Mouse (Mus musculus): ENCODE results near the gene Cbr2. TPM values are rescaled to one million over a fixed set of nuclear protein-coding genes. Genes with fewer than 3 reads are reported as not detected.
"Not testable (repeated sequence)": the region's sequence is repeated elsewhere in the genome, so short reads cannot be mapped to it uniquely, and the experiment has no call there.

Cbr2 gene
- polyA plus RNA-seq, 1 experiment: not detected

DNA sequence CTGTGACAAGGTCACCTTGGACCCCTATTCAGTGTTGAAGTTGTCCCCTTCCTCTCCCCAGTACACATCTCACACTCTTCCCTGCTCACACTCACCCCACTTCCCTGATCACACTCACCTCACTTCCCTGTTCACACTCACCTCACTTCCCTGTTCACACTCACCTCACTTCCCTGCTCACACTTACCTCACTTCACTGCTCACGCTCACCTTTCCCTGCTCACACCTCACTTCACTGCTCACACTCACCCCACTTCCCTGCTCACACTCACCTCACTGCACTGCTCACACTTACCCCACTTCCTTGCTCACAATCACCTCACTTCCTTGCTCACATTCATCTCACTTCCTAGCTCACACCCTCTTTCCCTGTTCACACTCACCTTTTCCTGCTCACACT is 519 bp downstream of the Cbr2 start:
- Histone ChIP-seq H3K36me3 (ENCODE audit: control insufficient read depth) (no peaks in the 10 kb centered on the region), H3K4me1 (ENCODE audit: control insufficient read depth) (peaks cover 14% of the 10 kb centered on the region), H3K27me3 (ENCODE audit: control insufficient read depth) (peaks cover 22% of the 10 kb centered on the region), H3K4me3 (replicated peaks) (no peak overlapping the region), H3K9me3 (ENCODE audit: control insufficient read depth, low read length) (peaks cover 3% of the 10 kb centered on the region)
- TF ChIP-seq TAL1 (IDR thresholded peaks at IDR 0.05; ENCODE audit: low read length): no peak
- no peak for TF ChIP-seq GATA1 (IDR thresholded peaks at IDR 0.05; ENCODE audit: low read length)

DNA sequence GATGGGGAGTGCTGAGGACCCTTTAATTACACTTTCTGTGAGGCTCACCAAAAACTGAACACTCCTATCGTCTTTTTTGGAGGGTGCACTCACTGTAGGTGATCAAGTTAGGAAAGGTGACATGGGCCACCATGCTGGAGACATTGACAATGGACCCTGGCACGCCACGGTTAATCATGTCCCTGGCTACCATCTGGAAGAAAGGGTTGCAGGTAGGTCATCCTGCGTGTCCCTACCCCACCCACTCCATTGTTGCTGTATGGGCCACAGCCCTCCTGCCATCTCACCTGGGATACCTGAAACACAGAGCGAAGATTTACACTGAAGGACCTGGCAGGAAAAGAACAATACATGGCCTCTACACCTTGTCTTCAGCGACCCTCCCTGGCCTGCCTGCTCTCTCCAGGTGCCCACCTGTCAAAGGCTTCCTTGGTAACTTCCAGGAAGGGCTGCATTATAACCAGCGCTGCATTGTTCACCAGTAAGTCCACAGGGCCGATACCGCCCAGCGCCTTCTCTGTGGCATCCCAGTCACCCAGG is 1.5 kb downstream of the Cbr2 start:
- Histone ChIP-seq H3K36me3 (ENCODE audit: control insufficient read depth) (no peaks in the 10 kb centered on the region), H3K4me1 (ENCODE audit: control insufficient read depth) (peaks cover 18% of the 10 kb centered on the region), H3K9me3 (ENCODE audit: control insufficient read depth, low read length) (peaks cover 3% of the 10 kb centered on the region), H3K4me3 (replicated peaks) (no peak overlapping the region), H3K27me3 (ENCODE audit: control insufficient read depth) (peaks cover 22% of the 10 kb centered on the region)
- no peak for TF ChIP-seq GATA1 (IDR thresholded peaks at IDR 0.05; ENCODE audit: low read length)
- no peak for TF ChIP-seq TAL1 (IDR thresholded peaks at IDR 0.05; ENCODE audit: low read length)

DNA sequence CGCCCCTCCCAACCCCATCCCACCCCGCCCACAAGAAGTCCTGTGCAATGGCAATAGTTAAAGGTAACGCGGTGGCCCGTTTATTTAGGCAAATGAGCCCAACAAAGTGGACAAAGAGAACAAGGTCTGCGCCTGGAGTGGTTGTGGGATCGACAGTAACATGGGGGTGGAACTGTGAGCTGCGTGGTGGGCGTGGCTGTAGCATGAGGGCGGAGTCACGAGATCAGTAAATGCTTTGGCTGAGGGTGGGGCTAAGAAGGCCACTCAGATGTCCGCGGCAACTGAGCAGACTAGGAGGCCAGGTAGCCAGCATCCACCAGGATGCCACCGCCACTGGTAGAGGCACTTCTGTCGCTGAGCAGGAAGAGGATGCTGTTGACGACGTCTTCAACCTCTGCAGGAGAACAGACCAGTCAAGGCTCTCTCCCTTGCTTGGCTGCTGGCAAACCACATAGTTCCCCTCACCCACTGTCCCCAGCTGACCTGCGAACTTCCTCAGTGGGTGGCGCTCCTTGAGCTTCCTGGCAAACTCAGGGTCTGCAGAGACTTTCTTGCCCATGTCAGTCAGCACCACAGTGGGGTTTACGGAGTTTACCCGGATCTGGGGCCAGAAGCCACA is 2.4 kb downstream of the Cbr2 start:
- not testable (repeated sequence) for H3K4me3 ChIP-seq (replicated peaks); H3K36me3 ChIP-seq (ENCODE audit: control insufficient read depth); H3K9me3 ChIP-seq (ENCODE audit: control insufficient read depth, low read length)
- H3K4me1 ChIP-seq (ENCODE audit: control insufficient read depth): peaks cover 18% of the 10 kb centered on the region
- H3K27me3 ChIP-seq (ENCODE audit: control insufficient read depth): peaks cover 22% of the 10 kb centered on the region

DNA sequence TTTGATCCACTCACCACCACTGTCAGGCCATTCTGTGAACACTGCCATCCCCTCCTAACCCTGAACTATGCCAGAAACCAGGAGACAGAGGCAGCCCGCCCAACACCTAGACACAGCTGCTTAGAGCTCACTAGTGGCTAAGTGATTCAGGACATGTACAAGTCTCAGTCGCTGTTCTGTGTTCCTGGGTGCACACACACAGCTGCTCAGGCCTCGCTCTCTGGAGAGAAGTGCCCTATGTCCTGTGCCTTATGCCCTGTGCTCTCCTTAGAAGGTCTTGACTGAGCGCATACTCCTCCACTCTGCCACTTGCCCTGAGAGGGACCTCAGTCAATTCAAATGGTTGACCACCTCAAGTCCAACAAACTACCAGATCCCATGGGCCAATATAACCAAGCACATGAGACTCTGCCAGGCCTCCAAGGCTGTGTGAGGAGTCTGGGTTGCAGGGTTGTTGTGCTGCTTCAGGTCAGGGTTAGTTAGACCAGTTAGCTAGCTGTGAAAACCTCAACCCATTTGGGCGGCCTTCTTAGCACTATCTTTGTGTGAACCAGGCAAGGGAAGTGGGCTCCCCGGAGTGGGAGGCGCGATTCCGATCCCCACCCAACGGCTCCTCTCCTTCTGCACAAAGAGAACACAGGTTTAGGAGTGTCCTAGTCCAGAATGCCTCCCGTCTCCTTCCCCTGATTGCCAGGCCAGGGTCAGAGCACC is 3.2 kb downstream of the Cbr2 start:
- Histone ChIP-seq H3K4me3 (replicated peaks) (no peak overlapping the region), H3K27me3 (ENCODE audit: control insufficient read depth) (peaks cover 22% of the 10 kb centered on the region), H3K36me3 (ENCODE audit: control insufficient read depth) (no peaks in the 10 kb centered on the region), H3K9me3 (ENCODE audit: control insufficient read depth, low read length) (peaks cover 3% of the 10 kb centered on the region), H3K4me1 (ENCODE audit: control insufficient read depth) (peaks cover 18% of the 10 kb centered on the region)
- TF ChIP-seq GATA1 (IDR thresholded peaks at IDR 0.05; ENCODE audit: low read length) (no peak), TAL1 (IDR thresholded peaks at IDR 0.05; ENCODE audit: low read length) (no peak)

DNA sequence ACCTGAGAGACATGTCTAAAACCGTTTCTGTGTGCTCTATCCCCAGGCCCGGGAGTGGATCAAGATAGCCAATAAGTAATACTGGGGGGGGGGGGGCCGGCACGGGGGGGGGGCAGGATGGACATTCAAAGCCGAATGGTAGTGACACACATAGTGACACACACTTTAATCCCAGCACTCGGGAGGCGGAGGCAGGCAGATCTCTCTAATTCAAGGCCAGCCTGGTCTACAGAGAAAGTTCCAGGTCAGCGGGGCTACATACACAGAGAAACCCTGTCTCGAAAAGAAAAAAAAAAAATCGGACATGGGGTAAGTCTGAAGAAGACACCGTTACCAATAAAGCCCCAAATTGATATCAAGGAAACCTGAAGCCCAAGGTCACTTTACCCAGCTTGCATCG is 4.3 kb downstream of the Cbr2 start:
- Histone ChIP-seq H3K4me3 (replicated peaks) (no peak overlapping the region), H3K9me3 (ENCODE audit: control insufficient read depth, low read length) (peaks cover 3% of the 10 kb centered on the region), H3K4me1 (ENCODE audit: control insufficient read depth) (peaks cover 18% of the 10 kb centered on the region), H3K27me3 (ENCODE audit: control insufficient read depth) (peaks cover 23% of the 10 kb centered on the region), H3K36me3 (ENCODE audit: control insufficient read depth) (no peaks in the 10 kb centered on the region)
- TF ChIP-seq TAL1 (IDR thresholded peaks at IDR 0.05; ENCODE audit: low read length) (no peak), GATA1 (IDR thresholded peaks at IDR 0.05; ENCODE audit: low read length) (no peak)

DNA sequence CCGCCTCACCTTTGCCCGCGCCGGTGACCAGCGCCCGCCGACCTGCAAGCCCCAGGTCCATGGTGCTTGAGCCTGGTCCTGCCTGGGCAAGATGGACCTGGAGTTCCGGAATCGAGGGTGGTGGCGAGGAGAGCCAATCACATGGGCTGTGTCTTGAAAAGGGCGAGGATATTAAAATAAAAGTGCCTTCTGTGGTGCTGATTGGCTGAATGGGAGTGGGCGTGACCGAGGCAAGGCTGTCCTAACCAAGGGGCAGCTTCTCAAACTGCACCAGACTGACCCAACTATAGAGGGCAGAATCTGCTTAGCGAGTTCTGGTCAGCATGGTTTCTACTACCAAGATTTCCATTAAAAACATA is 4.8 kb downstream of the Cbr2 start, which contains the start of gene Dcxr:
Dcxr (minus strand) TSS at position 113 of the 359 bp plus-strand sequence.
- peaks cover 19% of the 10 kb centered on the region for H3K4me1 ChIP-seq (ENCODE audit: control insufficient read depth)
- peaks cover 3% of the 10 kb centered on the region for H3K9me3 ChIP-seq (ENCODE audit: control insufficient read depth, low read length)
- peaks cover 26% of the 10 kb centered on the region for H3K27me3 ChIP-seq (ENCODE audit: control insufficient read depth)
- H3K4me3 ChIP-seq (replicated peaks): peak within 1 kb of the TSS; percentile 72
- H3K36me3 ChIP-seq (ENCODE audit: control insufficient read depth): no peaks in the 10 kb centered on the region
- TF ChIP-seq GATA1 (IDR thresholded peaks at IDR 0.05; ENCODE audit: low read length) (no peak), TAL1 (IDR thresholded peaks at IDR 0.05; ENCODE audit: low read length) (no peak)

DNA sequence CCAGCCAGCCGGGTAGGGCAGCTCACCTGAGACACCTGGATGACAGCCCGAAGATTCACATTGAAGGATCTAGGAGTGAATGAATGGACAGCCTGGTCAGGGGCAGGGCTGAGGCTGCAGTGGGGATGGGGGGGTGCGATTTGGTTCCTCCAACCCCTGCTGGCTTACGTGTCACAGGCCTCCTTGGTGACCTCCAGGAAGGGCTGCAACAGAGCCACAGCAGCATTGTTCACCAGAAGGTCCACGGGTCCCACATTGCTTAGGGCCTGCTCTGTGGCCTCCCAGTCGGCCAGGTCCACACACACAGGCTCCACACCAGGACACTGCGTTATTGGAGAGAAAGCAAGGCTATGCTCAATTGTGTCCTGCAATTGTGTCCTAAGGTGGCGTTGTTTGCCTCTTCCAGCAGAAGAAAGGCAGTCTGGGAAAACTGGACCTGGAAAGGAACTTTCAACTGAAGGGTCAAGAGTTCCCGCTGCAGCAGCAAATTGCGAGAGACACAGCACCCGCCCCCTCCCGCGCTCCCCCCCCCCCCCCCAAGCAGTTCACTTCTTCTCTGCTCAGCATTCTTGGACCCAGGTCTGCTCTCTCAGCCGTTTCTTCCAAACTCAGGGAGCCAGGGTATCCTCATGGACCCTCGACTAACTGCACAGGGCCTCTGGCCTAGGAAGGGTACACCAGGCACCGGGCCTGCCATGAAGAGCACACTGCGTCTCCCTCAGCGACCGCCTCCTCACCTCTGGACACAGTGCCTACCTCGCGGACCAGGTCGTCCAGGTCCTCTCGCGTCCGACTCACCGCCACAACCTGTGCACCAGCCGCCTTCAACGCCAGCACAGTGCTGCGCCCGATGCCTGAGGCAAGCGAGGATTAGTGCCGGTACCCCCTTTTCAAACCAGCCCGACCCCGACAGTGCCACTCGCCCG is 5.4 kb downstream of the Cbr2 start:
- Histone ChIP-seq H3K27me3 (ENCODE audit: control insufficient read depth) (peaks cover 28% of the 10 kb centered on the region), H3K4me3 (replicated peaks) (peak overlapping the region; percentile 72), H3K9me3 (ENCODE audit: control insufficient read depth, low read length) (peaks cover 2% of the 10 kb centered on the region), H3K4me1 (ENCODE audit: control insufficient read depth) (peaks cover 26% of the 10 kb centered on the region), H3K36me3 (ENCODE audit: control insufficient read depth) (no peaks in the 10 kb centered on the region)
- no peak for TF ChIP-seq TAL1 (IDR thresholded peaks at IDR 0.05; ENCODE audit: low read length)
- no peak for TF ChIP-seq GATA1 (IDR thresholded peaks at IDR 0.05; ENCODE audit: low read length)

DNA sequence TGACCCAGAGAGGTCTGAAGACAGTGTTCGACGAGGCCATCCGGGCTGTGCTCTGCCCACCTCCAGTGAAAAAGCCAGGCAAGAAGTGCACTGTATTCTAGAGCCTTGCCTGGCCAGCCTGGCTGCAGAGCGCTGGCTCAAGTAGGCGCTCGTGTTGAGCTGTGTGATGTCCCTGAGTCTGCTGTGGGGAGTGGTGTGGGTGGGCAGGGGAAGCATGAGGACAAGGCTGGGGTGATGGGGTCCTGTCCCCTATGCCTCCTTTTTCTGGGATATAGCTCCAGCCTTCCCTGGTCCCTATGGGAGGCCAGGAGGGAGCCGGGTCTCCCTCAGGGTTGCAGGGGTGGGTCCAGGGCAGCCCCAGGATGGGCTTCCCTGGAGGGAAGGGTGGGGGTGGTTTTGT is 8.4 kb downstream of the Cbr2 start:
- H3K4me3 ChIP-seq (replicated peaks): no peak overlapping the region
- peaks cover 31% of the 10 kb centered on the region for H3K27me3 ChIP-seq (ENCODE audit: control insufficient read depth)
- no peaks in the 10 kb centered on the region; the same call in 1 of the 2 replicates for H3K9me3 ChIP-seq (ENCODE audit: control insufficient read depth, low read length)
- TF ChIP-seq GATA1 (IDR thresholded peaks at IDR 0.05; ENCODE audit: low read length): no peak
- TF ChIP-seq TAL1 (IDR thresholded peaks at IDR 0.05; ENCODE audit: low read length): no peak
- H3K36me3 ChIP-seq (ENCODE audit: control insufficient read depth): peaks cover 16% of the 10 kb centered on the region
- peaks cover 31% of the 10 kb centered on the region for H3K4me1 ChIP-seq (ENCODE audit: control insufficient read depth)

Measured in erythroblast, embryonic 14.5 days (primary cell).